Mouse (Mus musculus) CD4-positive helper T cell, adult 2 months (primary cell): ENCODE measurements around the gene Gm13288.
"Not testable (repeated sequence)": the region's sequence is repeated elsewhere in the genome, so short reads cannot be mapped to it uniquely, and the experiment has no call there.

Experiments
- DNase-seq: peaks from one replicate; pipeline ENCODE4 v3.0.0-alpha.2; 2012; ENCODE audit warnings: low read depth, missing footprints, low spot score

Gm13288 gene

DNA sequence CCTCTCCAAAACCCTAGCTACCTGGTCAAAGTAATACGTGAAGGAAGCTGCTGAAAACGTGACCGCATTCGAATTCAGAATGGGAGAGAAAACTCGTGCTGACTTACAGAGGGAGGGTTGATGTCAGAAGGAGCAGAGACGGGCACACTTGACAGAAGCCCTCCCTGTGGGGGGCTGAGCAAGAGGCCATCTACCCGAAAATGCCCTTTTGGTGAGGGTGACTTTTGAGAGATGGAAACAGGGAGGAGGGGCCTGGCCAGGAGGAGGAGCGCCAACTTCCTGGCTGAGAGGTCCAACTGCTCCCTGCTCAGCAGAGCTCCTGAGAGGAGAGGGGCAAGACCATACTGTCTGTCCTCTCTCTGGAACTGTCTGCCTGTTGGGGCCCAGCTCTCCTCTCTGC lies at the start of gene Gm13288:
TSS of gene Gm13288 (plus strand) at position 301 of the 400 bp plus-strand sequence.
- DNase-seq, result not testable (repeated sequence)

DNA sequence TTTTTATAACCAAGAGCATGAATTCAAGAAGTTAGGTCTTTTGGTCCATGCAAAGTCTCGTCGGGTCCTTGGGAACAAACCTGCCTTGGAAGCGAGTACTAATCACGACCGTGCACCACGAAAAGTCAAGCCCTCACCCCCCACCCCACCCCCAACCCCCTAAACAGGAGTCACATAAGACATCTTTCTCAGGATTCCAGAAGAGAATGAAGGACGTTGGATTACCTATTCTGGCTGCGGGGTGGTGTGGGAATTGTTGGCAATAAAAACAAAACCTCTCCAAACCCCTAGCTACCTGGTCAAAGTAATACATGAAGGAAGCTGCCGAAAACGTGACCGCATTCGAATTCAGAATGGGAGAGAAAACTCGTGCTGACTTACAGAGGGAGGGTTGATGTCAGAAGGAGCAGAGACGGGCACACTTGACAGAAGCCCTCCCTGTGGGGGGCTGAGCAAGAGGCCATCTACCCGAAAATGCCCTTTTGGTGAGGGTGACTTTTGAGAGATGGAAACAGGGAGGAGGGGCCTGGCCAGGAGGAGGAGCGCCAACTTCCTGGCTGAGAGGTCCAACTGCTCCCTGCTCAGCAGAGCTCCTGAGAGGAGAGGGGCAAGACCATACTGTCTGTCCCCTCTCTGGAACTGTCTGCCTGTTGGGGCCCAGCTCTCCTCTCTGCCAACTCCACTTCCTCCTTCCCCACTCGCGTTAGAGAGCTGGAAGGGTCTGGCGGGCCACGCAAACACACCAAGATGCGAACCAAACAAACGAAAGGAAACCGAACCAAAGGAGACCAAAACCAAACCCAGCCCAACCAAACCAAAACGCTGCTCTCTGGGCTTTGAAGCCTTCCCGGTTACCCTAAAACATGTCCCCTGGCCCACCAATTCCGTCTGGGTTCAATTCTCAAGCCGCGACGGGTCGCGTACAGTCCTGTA lies 48.5 kb upstream of the Gm13288 start:
- DNase-seq, result peak; percentile 72

DNA sequence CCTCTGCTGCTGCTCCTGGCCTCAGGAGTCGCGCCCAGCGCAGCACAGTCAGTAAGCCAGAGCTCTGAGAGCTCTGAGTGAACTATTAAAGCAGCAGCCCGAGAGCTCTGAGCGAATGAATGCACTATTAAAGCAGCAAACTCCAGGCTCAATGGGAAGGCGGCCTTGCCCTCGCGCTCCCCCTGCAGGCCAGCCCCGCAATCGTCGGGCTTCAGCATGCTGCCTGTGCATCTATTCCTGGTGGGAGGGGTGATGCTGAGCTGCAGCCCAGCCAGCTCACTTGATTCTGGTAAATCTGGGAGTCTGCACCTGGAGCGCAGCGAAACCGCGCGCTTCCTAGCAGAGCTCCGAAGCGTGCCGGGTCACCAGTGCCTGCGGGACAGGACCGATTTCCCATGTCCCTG lies 47.7 kb upstream of the Gm13288 start:
- DNase-seq, result peak; percentile 93

DNA sequence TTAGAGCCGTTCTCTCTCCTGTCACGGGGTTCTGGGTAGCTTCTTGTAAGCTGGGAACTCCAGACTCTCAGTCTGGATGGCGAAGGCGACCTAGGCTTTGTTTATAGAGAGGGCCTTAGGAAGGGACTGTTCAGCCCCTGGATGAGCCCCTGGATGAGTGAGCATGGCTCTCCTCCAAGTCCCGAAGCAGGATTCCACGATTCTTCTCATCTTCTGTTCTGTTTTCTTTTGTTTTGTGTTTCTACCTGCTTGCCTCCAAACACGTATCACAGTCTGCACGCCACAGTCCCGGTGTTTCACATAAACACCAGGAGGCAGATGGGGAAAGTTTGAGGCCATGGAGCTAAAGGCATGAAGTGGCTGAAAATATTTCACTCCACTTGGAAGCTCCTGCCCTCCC lies 46.6 kb upstream of the Gm13288 start:
- not testable (repeated sequence) for DNase-seq

DNA sequence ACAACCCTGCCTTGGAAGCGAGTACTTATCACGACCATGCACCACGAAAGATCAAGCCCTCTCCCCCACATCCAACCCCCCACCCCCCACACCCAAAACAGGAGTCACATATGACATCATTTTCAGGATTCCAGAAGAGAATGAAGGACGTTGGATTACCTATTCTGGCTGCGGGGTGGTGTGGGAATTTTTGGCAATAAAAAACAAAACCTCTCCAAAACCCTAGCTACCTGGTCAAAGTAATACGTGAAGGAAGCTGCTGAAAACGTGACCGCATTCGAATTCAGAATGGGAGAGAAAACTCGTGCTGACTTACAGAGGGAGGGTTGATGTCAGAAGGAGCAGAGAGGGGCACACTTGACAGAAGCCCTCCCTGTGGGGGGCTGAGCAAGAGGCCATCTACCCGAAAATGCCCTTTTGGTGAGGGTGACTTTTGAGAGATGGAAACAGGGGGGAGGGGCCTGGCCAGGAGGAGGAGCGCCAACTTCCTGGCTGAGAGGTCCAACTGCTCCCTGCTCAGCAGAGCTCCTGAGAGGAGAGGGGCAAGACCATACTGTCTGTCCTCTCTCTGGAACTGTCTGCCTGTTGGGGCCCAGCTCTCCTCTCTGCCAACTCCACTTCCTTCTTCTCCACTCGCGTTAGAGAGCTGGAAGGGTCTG lies 45.6 kb upstream of the Gm13288 start, which contains the start of gene Gm13283:
TSS of gene Gm13283 (plus strand) at position 510 of the 659 bp plus-strand sequence.
- DNase-seq, result not testable (repeated sequence)

DNA sequence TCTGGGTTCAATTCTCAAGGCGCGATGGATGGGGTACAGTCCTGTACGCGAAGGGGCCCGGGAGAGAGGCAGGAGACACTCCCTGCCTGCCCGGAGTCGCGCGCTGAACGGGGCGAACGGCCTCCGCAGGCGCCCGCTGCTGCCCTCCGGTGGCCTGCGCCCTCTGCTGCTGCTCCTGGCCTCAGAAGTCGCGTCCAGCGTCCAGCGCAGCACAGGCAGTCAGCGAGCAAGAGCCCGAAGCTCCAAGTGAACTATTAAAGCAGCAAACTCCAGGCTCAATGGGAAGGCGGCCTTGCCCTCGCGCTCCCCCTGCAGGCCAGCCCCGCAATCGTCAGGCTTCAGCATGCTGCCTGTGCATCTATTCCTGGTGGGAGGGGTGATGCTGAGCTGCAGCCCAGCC lies 44.9 kb upstream of the Gm13288 start:
- DNase-seq, result peak; percentile 78

DNA sequence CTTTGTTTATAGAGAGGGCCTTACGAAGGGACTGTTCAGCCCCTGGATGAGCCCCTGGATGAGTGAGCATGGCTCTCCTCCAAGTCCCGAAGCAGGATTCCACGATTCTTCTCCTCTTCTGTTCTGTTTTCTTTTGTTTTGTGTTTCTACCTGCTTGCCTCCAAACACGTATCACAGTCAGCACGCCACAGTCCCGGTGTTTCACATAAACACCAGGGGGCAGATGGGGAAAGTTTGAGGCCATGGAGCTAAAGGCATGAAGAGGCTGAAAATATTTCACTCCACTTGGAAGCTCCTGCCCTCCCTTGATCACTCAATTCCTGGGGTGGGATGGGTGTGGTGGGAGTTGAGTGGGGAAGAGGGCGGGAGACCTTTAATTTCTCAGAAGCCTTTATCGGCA lies 43.6 kb upstream of the Gm13288 start:
- not testable (repeated sequence) for DNase-seq

DNA sequence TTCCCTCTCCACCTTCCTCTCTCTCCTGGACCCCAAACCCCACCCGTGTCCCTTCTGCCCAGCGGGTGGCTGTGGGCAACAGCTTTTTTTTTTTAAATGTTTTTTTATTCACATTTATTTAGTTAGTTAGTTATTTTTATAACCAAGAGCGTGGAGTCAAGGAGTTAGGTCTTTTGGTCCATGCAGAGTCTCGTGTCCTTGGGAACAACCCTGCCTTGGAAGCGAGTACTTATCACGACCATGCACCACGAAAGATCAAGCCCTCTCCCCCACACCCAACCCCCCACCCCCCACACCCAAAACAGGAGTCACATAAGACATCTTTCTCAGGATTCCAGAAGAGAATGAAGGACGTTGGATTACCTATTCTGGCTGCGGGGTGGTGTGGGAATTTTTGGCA lies 43.0 kb upstream of the Gm13288 start:
- not testable (repeated sequence) for DNase-seq

DNA sequence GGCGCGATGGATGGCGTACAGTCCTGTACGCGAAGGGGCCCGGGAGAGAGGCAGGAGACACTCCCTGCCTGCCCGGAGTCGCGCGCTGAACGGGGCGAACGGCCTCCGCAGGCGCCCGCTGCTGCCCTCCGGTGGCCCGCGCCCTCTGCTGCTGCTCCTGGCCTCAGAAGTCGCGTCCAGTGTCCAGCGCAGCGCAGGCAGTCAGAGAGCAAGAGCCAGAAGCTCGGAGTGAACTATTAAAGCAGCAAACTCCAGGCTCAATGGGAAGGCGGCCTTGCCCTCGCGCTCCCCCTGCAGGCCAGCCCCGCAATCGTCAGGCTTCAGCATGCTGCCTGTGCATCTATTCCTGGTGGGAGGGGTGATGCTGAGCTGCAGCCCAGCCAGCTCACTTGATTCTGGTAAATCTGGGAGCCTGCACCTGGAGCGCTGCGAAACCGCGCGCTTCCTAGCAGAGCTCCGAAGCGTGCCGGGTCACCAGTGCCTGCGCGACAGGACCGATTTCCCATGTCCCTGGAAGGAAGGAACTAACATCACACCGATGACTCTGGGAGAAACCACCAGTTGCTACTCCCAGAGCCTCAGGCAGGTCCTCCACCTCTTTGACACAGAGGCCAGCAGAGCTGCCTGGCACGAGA lies 41.8 kb upstream of the Gm13288 start:
- DNase-seq, result peak; percentile 68

DNA sequence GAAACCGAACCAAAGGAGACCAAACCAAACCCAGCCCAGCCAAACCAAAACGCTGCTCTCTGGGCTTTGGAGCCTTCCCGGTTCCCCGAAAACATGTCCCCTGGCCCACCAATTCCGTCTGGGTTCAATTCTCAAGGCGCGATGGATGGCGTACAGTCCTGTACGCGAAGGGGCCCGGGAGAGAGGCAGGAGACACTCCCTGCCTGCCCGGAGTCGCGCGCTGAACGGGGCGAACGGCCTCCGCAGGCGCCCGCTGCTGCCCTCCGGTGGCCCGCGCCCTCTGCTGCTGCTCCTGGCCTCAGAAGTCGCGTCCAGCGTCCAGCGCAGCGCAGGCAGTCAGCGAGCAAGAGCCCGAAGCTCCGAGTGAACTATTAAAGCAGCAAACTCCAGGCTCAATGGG lies 31.8 kb upstream of the Gm13288 start, which contains the start of gene Gm13290:
TSS of gene Gm13290 (plus strand) at position 301 of the 400 bp plus-strand sequence.
- DNase-seq, result not testable (repeated sequence)

DNA sequence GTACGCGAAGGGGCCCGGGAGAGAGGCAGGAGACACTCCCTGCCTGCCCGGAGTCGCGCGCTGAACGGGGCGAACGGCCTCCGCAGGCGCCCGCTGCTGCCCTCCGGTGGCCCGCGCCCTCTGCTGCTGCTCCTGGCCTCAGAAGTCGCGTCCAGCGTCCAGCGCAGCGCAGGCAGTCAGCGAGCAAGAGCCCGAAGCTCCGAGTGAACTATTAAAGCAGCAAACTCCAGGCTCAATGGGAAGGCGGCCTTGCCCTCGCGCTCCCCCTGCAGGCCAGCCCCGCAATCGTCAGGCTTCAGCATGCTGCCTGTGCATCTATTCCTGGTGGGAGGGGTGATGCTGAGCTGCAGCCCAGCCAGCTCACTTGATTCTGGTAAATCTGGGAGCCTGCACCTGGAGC lies 28.7 kb upstream of the Gm13288 start, which contains the start of gene Gm13289:
TSS of gene Gm13289 (plus strand) at position 301 of the 400 bp plus-strand sequence.
- DNase-seq, result not testable (repeated sequence)

DNA sequence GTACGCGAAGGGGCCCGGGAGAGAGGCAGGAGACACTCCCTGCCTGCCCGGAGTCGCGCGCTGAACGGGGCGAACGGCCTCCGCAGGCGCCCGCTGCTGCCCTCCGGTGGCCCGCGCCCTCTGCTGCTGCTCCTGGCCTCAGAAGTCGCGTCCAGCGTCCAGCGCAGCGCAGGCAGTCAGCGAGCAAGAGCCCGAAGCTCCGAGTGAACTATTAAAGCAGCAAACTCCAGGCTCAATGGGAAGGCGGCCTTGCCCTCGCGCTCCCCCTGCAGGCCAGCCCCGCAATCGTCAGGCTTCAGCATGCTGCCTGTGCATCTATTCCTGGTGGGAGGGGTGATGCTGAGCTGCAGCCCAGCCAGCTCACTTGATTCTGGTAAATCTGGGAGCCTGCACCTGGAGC lies 25.8 kb upstream of the Gm13288 start, which contains the start of gene Gm13272:
TSS of gene Gm13272 (plus strand) at position 301 of the 400 bp plus-strand sequence.
- not testable (repeated sequence) for DNase-seq

DNA sequence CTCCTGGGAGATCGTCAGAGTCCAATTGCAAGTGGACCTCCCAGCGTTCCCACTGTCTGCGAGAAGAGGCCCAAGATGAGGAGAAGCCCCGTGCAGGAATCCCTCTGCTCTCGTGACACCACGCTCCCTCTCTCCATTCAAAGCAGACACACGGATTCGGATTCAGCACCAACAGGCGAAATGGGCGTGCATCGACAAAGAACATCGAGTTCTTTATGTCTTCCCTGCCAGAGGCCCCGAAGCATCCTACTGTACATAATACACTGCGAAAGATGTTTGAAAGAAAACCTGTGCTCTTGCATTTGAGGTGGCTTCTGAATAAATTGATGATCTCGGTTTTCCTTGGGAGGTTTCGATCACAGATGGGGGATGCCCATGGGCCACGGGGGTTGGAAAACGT lies 25.0 kb upstream of the Gm13288 start:
- not testable (repeated sequence) for DNase-seq

DNA sequence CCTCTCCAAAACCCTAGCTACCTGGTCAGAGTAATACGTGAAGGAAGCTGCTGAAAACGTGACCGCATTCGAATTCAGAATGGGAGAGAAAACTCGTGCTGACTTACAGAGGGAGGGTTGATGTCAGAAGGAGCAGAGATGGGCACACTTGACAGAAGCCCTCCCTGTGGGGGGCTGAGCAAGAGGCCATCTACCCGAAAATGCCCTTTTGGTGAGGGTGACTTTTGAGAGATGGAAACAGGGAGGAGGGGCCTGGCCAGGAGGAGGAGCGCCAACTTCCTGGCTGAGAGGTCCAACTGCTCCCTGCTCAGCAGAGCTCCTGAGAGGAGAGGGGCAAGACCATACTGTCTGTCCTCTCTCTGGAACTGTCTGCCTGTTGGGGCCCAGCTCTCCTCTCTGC lies 23.5 kb upstream of the Gm13288 start, which contains the start of gene Ifnz:
TSS of gene Ifnz (plus strand) at position 301 of the 400 bp plus-strand sequence.
- DNase-seq, result not testable (repeated sequence)

DNA sequence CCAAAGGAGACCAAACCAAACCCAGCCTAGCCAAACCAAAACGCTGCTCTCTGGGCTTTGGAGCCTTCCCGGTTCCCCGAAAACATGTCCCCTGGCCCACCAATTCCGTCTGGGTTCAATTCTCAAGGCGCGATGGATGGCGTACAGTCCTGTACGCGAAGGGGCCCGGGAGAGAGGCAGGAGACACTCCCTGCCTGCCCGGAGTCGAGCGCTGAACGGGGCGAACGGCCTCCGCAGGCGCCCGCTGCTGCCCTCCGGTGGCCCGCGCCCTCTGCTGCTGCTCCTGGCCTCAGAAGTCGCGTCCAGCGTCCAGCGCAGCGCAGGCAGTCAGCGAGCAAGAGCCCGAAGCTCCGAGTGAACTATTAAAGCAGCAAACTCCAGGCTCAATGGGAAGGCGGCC lies 23.0 kb upstream of the Gm13288 start:
- DNase-seq, result not testable (repeated sequence)

DNA sequence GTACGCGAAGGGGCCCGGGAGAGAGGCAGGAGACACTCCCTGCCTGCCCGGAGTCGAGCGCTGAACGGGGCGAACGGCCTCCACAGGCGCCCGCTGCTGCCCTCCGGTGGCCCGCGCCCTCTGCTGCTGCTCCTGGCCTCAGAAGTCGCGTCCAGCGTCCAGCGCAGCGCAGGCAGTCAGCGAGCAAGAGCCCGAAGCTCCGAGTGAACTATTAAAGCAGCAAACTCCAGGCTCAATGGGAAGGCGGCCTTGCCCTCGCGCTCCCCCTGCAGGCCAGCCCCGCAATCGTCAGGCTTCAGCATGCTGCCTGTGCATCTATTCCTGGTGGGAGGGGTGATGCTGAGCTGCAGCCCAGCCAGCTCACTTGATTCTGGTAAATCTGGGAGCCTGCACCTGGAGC lies 19.9 kb upstream of the Gm13288 start, which contains the start of gene Gm13276:
TSS of gene Gm13276 (plus strand) at position 301 of the 400 bp plus-strand sequence.
- not testable (repeated sequence) for DNase-seq

DNA sequence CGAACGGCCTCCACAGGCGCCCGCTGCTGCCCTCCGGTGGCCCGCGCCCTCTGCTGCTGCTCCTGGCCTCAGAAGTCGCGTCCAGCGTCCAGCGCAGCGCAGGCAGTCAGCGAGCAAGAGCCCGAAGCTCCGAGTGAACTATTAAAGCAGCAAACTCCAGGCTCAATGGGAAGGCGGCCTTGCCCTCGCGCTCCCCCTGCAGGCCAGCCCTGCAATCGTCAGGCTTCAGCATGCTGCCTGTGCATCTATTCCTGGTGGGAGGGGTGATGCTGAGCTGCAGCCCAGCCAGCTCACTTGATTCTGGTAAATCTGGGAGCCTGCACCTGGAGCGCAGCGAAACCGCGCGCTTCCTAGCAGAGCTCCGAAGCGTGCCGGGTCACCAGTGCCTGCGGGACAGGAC lies 16.9 kb upstream of the Gm13288 start, which contains the start of gene Gm13277:
TSS of gene Gm13277 (plus strand) at position 231 of the 400 bp plus-strand sequence.
- DNase-seq, result not testable (repeated sequence)

DNA sequence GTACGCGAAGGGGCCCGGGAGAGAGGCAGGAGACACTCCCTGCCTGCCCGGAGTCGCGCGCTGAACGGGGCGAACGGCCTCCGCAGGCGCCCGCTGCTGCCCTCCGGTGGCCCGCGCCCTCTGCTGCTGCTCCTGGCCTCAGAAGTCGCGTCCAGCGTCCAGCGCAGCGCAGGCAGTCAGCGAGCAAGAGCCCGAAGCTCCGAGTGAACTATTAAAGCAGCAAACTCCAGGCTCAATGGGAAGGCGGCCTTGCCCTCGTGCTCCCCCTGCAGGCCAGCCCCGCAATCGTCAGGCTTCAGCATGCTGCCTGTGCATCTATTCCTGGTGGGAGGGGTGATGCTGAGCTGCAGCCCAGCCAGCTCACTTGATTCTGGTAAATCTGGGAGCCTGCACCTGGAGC lies 14.1 kb upstream of the Gm13288 start, which contains the start of gene Gm13278:
TSS of gene Gm13278 (plus strand) at position 301 of the 400 bp plus-strand sequence.
- DNase-seq, result not testable (repeated sequence)

DNA sequence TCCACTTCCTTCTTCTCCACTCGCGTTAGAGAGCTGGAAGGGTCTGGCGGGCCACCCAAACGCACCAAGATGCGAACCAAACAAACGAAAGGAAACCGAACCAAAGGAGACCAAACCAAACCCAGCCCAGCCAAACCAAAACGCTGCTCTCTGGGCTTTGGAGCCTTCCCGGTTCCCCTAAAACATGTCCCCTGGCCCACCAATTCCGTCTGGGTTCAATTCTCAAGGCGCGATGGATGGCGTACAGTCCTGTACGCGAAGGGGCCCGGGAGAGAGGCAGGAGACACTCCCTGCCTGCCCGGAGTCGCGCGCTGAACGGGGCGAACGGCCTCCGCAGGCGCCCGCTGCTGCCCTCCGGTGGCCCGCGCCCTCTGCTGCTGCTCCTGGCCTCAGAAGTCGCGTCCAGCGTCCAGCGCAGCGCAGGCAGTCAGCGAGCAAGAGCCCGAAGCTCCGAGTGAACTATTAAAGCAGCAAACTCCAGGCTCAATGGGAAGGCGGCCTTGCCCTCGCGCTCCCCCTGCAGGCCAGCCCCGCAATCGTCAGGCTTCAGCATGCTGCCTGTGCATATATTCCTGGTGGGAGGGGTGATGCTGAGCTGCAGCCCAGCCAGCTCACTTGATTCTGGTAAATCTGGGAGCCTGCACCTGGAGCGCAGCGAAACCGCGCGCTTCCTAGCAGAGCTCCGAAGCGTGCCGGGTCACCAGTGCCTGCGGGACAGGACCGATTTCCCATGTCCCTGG lies 11.2 kb upstream of the Gm13288 start, which contains the start of gene Gm13275:
TSS of gene Gm13275 (plus strand) at position 552 of the 740 bp plus-strand sequence.
- DNase-seq, result not testable (repeated sequence)

DNA sequence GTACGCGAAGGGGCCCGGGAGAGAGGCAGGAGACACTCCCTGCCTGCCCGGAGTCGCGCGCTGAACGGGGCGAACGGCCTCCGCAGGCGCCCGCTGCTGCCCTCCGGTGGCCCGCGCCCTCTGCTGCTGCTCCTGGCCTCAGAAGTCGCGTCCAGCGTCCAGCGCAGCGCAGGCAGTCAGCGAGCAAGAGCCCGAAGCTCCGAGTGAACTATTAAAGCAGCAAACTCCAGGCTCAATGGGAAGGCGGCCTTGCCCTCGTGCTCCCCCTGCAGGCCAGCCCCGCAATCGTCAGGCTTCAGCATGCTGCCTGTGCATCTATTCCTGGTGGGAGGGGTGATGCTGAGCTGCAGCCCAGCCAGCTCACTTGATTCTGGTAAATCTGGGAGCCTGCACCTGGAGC lies 8.2 kb upstream of the Gm13288 start, which contains the start of gene Gm13279:
TSS of gene Gm13279 (plus strand) at position 301 of the 400 bp plus-strand sequence.
- not testable (repeated sequence) for DNase-seq
